Mouse (Mus musculus): Measurements from ENCODE around the gene Gid8.
"Not testable (repeated sequence)": the region's sequence is repeated elsewhere in the genome, so short reads cannot be mapped to it uniquely, and the experiment has no call there.

Gene Gid8

DNA sequence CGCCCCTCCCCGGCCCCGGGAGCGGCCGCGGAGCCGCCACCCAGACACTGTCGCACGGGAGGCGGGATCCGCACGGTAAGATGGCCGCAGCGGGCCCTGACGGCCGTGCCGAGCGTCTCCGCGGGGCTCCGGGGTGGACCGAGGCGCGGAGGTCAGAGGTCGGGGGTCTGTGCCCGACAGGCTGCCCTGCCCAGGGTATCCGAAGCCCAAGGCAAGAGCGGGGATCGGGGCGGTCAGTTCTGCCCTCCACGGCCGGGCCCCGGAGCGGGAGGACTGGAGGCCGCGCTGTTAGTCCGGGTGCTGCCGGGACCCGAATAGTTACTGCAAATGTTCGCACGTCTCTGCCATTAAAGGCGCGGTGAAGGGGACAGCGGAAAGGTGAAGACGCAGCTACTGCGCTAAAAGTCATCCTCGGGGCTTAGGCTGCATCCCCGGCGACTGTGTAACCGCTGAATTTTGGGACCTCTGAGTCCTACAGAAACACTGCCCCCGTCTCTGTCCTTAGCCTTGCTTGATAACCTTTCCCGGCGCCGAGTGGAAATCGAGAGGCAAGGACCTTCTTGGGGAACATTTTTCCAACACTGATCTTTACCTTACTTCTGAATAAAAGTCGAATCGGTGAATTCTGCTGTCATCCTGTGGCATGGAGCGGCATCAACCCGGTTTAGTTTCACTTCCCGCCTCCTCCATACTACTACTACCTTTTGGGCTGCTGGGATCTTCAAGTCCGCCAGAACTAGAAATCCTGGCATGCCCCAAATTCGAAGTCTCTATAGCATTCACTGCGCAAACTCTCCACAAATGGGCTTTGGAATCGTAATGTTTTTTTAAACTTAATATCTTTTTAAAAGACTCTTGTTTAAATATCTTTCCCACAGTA lies 599 bp downstream of the Gid8 start:
- DNase-seq (ENCODE audit: low spot score in 2 of 2) = no peak

DNA sequence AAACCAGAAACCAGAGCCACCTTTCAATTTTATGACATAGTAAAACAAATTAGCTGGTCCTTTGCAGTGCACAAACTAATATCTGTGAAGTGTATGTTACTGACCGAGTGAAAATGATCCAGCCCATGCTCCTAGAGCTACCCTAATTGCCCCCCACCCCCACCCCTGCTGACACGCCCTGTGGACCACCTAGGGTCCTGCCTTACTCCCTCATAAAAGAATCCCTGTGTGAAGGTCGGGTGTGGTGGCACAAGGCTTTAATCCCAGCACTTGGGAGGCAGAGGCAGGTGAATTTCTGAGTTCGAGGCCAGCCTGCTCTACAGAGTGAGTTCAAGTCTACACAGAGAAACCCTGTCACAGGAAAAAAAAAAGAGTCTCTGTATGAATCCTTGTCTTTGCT lies 1.6 kb downstream of the Gid8 start:
- DNase-seq (ENCODE audit: low spot score in 2 of 2) = no peak

DNA sequence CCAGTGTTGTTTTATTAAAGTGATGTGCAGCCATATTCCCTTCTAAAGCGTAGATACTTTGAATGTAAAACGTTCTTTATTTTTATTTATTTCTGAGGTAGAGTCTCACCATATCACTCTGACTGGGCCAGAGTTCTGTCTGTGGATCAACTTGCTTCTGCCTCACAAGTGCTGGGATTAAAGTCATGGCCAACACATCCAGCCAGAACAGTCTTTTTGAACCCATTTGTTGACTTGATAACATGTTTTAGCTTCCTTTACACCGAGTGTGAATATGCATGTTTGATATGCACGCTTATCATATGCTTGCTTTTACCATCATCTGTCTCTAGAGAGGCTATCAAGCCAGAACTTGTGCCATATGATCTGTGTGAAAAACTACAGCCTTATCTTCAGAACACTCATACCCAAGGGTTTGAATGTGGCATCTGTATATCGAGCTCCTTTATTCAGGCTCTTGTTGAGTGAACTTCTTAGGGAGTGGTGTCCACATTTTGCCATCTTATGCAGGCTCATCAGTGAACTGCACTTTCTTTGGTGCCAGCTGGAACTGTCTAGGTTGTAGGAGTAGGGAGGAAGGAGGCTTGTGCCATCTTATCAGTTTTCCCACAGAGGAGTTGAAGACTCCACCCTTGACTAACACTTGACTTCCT lies 2.2 kb downstream of the Gid8 start:
- DNase-seq (ENCODE audit: low spot score in 2 of 2) = no peak

DNA sequence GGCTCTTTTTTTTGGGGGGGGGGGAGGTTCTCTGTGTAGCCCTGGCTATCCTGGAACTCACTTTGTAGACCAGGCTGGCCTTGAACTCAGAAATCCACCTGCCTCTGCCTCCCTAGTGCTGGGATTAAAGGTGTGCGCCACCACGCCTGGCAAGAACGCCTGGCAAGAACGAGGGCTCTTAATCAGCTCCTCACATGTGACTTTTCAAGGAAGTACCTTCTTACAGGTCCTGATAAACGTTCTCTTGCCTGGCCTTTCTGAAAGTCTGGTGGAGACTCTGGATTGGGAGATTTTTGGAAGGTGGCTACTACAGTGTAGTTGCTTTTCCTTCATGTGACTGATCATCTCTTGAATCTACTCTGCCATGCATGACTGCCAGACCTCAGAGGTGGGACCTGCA lies 12.8 kb downstream of the Gid8 start:
- DNase-seq (ENCODE audit: low spot score in 2 of 2) = not testable (repeated sequence)

DNA sequence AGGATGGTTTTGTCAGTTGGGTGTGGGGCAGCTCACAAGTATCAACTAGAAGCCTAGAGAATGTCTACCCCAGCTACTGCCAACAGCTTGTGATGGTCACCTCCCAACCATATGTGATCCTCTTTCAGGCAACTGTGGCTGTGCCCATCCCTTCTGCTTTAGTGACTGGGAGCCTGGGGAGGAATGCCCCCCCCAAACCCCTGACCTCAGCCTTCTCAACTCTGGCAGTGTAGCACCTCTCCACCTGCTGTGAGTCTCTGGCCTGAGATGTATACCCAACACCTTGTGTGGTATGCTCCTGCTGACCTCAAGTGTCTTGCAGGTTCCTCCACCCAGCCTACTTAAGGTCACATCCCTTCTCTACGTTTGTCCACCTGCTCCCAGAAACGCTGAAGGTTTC lies 13.9 kb downstream of the Gid8 start:
- no peak for DNase-seq (ENCODE audit: low spot score in 2 of 2)

GRCm38 (mm10) chr2:180724585-180725413 lies 14.9 kb downstream of the Gid8 start, which contains the start of gene Slc17a9:
Gene Slc17a9 (plus strand): TSS chr2:180725263.
- peak; percentile 60 to 75 for DNase-seq (ENCODE audit: low spot score in 2 of 2)

DNA sequence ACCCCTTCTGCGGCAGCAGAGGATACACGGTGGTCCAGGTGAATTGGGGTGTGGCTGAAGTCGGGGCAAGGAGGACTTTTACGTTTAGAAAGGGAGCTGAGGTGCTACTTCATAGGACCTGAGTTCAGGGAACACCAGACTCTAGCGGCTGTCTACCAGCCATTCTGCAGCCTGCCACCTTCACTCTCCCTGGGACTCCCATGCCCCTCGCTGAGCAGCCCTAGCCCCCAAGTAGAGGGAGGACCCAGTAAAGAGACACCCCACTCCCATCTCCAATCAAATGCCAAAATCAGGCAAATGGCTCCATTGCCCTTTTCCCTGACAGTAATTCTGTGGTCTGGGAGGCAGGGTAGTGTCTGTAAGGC lies 15.5 kb downstream of the Gid8 start:
- DNase-seq (ENCODE audit: low spot score in 2 of 2) = no peak

DNA sequence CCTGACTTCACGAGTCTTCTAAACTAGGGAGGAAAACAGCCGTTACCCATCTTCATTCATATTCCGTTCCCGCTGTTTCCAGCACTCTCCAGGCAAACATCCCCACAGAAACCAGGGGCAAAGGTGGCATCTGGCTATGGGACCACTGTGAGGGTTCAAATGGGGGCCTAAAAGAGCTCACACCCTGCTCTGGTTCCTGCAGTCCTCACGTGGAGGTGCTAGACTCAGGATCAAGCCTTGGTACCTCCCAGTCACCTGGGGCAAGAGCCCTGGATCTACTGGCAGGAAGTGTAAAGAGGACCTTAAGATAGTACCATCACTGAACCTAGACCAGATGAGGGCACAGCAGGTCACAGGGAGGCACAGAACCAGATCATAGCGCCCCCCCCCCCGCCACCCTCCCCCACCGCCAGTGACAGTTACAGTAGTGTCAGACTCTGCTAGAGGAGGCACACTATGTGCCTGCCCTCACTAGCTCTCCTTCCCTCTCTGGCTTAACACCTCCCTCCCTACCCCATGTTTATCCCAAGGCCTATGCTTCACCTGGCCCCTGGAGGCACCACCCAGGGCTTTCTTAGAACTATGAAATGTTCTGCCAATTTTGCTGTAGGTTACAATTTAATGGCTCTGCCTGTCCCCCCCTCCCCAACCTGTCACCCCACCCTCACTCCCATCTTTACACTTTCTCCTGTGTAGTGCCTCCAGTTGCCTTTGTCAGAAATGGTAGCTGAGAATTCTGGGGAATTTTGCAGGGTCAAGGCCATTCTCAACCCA lies 16.1 kb downstream of the Gid8 start:
- no peak for DNase-seq (ENCODE audit: low spot score in 2 of 2)

DNA sequence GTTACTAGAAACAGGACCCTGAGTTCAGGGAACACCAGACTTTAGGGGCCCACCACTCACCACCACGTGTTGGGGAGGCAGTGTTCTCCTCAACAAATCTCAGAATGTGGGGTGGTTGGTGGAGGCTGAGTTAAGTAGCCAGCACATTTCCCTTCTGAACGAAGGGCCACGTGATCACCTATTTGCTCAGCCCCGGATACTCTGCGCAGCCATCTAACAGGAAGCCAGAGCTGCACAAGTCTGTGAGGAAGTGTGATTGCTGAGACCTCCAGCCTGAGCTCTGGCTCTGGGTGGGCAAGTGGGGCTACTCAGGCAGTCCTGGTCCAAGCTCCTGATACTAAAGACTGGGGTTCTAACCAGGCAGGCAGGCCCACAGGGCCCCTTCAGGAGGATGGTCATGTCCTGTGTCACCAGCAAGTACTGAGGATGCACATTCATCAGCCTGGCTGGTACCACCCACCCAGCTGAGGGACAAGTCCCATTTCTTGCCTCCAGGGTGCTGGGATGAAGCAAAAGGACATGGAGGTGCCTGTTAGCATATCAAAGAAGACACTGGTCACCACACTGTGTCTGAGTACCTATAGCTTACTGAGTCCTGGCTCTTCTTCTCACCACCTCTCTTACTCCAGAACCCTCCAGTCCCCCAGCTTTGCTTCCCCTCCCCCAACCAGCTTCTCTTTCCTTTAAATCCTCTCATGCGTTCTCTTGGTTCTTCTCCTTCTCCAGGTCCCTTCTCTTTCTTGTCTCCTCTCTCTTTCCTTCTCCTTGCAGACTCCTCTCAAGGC lies 16.9 kb downstream of the Gid8 start:
- peak; percentile 34 to 47 for DNase-seq (ENCODE audit: low spot score in 2 of 2)

DNA sequence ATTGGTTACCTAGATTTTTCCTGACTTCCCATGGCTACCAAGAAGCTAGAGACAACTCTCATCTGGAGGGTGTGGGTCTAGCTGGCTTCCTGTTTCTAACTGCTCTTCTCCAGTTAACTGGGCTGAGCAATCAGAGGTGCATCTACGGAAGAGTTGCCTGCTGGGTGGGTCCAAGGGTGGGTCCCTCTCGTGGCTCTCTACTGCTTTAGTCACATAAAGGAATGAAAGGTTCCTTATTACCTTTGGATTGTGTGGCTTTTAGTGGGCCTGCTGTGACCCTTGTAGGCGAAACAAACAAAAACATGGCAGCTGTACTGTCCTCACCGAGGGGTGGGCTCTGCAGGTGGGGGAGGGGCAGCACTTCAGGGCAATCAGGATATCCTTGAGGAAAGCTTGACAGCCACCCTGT lies 17.7 kb downstream of the Gid8 start:
- no peak for DNase-seq (ENCODE audit: low spot score in 2 of 2)

DNA sequence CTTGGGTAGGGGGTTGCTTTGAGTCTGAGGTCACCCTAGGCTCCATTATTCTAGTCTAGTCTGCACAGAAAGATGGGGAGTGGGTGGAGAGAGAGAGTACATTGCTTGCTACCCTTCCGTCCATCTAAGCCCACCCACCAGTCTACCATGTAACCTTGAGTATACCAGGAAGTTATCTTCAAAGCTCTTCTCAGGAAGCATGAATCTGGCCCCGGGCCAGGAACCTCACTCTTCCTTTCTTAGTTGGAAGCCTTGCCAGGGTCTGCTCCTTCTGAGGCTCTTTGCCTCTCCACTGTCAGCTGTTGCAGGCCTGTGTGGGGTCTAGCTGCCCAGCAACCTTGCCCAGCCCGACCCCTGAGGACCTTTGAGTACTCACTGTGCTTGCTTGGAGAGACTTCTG lies 21.1 kb downstream of the Gid8 start:
- DNase-seq (ENCODE audit: low spot score in 2 of 2) = no peak

DNA sequence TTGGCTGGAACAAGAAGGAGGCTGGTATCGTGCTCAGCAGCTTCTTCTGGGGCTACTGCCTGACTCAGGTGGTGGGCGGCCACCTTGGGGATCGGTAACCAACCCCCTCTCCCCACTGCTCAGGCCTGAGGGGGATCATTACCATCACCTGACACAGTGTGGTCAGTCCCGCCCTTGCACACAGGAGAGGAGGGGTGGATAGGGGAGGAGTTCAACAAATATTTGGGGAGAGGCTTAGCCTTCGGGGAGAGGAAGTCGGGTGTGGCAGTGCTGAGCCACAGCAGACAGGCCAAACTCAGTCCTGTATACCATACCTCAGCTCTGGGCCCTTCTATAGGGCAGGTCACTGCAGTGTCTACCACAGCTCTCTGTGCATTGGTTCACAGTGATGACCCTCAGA lies 22.1 kb downstream of the Gid8 start:
- no peak for DNase-seq (ENCODE audit: low spot score in 2 of 2)

DNA sequence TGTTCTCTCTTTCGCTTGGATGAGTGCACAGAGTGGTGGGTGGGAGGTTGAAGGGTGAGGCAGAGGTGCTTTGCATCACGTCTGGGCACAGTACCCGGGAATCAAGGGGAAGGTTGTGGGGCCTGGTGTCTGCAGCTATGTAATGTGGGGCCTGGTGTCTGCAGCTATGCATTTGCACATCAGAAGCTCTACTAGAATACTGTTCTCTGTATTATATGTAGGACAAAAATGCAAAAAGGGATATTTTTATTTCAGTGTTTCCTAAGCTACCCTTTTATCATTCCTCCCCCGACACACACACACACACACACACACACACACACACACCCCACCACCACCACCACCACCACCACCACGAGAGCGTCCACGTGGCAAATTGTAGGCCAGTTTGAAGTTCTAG lies 25.3 kb downstream of the Gid8 start:
- no peak for DNase-seq (ENCODE audit: low spot score in 2 of 2)

- no peak for DNase-seq (ENCODE audit: low spot score in 2 of 2)
Observed at GRCm38 (mm10) chr2:180737984-180738383, 28.1 kb downstream of the Gid8 start.

- no peak for DNase-seq (ENCODE audit: low spot score in 2 of 2)
Observed at GRCm38 (mm10) chr2:180740349-180740748, 30.4 kb downstream of the Gid8 start.

GRCm38 (mm10) chr2:180741421-180741820 lies 31.5 kb downstream of the Gid8 start:
- DNase-seq (ENCODE audit: low spot score in 2 of 2) = no peak

- no peak for DNase-seq (ENCODE audit: low spot score in 2 of 2)
Observed at GRCm38 (mm10) chr2:180742820-180743219, 32.9 kb downstream of the Gid8 start.

DNA sequence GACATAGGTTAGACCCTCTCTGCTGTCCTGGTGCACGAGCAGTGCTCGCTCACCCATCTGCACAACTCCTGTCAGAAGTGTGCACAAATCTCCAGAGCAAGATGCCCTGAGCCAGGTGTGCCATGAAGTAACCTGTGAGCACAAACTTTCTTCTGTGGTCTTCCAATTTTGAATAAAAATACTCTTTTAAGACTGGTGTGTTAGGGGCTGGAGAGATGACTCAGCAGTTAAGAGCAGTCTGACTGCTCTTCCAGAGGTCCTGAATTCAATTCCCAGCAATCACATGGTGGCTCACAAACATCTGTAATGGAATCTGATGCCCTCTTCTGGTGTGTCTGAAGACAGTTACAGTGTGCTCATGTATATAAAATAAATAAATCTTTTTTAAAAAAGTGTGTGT lies 33.4 kb downstream of the Gid8 start:
- DNase-seq (ENCODE audit: low spot score in 2 of 2) = no peak

DNA sequence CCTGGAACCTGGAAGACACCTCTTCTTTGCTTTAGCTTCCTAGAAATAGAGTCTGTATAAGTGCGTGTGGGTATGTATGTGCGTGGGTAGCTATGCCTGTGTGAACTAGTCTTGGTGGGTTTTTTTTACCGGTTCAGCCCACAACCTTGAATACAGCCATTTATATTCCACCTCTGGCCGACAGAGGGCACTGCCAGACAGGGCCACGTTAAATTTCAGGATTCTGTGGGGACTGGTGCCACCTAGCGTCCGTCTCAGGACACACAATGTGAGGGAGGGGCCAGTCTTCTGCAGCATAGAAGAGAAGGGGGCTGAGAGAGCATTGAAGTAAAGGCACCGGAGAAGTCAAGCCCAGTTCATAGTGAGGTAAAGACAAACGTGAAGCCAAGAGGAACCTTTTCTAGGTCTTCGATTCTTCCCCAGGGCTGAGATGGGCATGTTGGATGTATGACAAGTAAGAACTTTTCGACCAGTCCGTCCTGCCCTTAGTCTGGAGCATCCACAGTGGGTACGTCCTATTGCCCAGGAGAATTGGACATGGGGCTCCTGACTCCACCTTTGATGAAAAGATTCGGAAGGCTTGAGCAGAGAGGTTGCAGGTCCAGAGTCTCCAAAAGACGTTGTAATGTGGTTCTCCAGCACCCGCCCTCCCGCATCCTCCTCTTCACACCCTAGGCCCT lies 35.5 kb downstream of the Gid8 start:
- DNase-seq (ENCODE audit: low spot score in 2 of 2) = peak; percentile 68 to 81

DNA sequence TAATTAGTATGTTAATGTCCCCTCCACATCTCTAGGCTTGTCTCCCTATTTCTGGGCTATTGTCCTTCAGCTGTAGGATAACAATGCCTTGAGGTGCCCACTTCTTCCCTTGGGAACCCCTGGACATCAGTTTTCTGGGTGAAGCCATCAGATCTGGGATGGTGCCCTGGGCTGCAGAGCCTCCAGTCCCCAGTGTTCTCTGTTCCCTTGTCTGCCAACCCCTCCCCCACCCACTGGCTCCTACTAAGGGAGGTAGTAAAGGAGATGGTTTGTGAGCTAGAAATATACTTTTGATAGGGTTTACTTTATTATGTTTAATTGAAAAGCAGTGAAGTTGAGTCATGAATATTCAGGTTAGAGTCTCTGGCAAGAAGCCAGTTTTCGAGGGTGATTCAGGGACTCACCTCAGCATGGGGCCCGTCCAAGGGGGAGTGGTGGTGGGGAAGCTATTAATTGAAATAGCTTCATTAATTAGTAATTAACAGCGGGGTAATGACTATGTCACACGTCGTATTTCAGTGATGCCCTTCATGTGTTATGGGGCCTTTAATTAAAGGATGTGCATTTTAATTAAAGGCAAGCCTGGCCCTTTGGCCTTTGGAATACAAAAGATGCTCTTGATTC lies 36.8 kb downstream of the Gid8 start:
- DNase-seq (ENCODE audit: low spot score in 2 of 2) = no peak
